Mouse (Mus musculus) bone marrow, adult 2 months (tissue): Measurements from ENCODE around the gene Wdr5.
"Not testable (repeated sequence)": the region's sequence is repeated elsewhere in the genome, so short reads cannot be mapped to it uniquely, and the experiment has no call there.

Source experiments
- CTCF ChIP-seq: fragments of 200-500 bp; IDR thresholded peaks from 2 replicates; pipeline ENCODE4 v1.5.1; 2011; ENCODE audit warnings: low read length, control low read depth; ENCODE audit not compliant: control insufficient read depth, insufficient read depth
- POLR2A ChIP-seq: fragments of 200-500 bp; IDR thresholded peaks from 2 replicates; pipeline ENCODE4 v1.6.1; 2011; ENCODE audit warnings: low read depth, mild to moderate bottlenecking, control low read depth, low read length, borderline replicate concordance; ENCODE audit not compliant: control insufficient read depth

GRCm38 (mm10) chr2:27545517-27545916 is 30.6 kb downstream of the Wdr5 start:
- not testable (repeated sequence) for TF ChIP-seq POLR2A, CTCF
